Mouse (Mus musculus): Measurements from ENCODE around the gene Fam50a.

The Fam50a gene

GRCm38 (mm10) chrX:74312540-74313464 is at the start of gene Fam50a:
TSS of gene Fam50a (plus strand) at chrX:74313033.
- peak; percentile 86 for DNase-seq (ENCODE audit: low spot score)

GRCm38 (mm10) chrX:74269736-74270061 is 43.1 kb upstream of the Fam50a start:
- DNase-seq (ENCODE audit: low spot score), result no peak

- DNase-seq (ENCODE audit: low spot score), result peak; percentile 92
These were observed 42.6 kb upstream of the Fam50a start, which contains the start of gene Rpl10 for GRCm38 (mm10) chrX:74270062-74270901. TSS of gene Rpl10 (plus strand) at chrX:74270812.

- no peak for DNase-seq (ENCODE audit: low spot score)
These were observed 41.8 kb upstream of the Fam50a start for GRCm38 (mm10) chrX:74270902-74271551.

GRCm38 (mm10) chrX:74273422-74274322 is 39.2 kb upstream of the Fam50a start:
- DNase-seq (ENCODE audit: low spot score), result no peak

GRCm38 (mm10) chrX:74277916-74278315 is 34.9 kb upstream of the Fam50a start:
- no peak for DNase-seq (ENCODE audit: low spot score)

- DNase-seq (ENCODE audit: low spot score), result no peak
These were observed 31.6 kb upstream of the Fam50a start for GRCm38 (mm10) chrX:74281041-74281731.

GRCm38 (mm10) chrX:74281732-74282394 is 31.0 kb upstream of the Fam50a start, which contains the start of the genes Taz and Dnase1l1:
TSS of gene Taz (plus strand) at chrX:74281912.
TSS of gene Dnase1l1 (minus strand) at chrX:74282337.
- peak; percentile 82 for DNase-seq (ENCODE audit: low spot score)

- peak; percentile 87 for DNase-seq (ENCODE audit: low spot score)
These were observed 30.3 kb upstream of the Fam50a start for GRCm38 (mm10) chrX:74282395-74283091.

GRCm38 (mm10) chrX:74283092-74283437 is 29.8 kb upstream of the Fam50a start:
- no peak for DNase-seq (ENCODE audit: low spot score)

- DNase-seq (ENCODE audit: low spot score), result no peak
These were observed 19.4 kb upstream of the Fam50a start for GRCm38 (mm10) chrX:74293431-74293830.

- peak; percentile 93 for DNase-seq (ENCODE audit: low spot score)
These were observed 16.0 kb upstream of the Fam50a start, which contains the start of gene Atp6ap1 for GRCm38 (mm10) chrX:74296538-74297448. TSS of gene Atp6ap1 (plus strand) at chrX:74297097.

- no peak for DNase-seq (ENCODE audit: low spot score)
These were observed 14.5 kb upstream of the Fam50a start for GRCm38 (mm10) chrX:74298348-74298747.

- DNase-seq (ENCODE audit: low spot score), result no peak
These were observed 13.1 kb upstream of the Fam50a start for GRCm38 (mm10) chrX:74299721-74300120.

GRCm38 (mm10) chrX:74304867-74305700 is 7.7 kb upstream of the Fam50a start, which contains the start of gene Gdi1:
TSS of gene Gdi1 (plus strand) at chrX:74304998.
- peak; percentile 63 for DNase-seq (ENCODE audit: low spot score)

- DNase-seq (ENCODE audit: low spot score), result peak; percentile 64
These were observed 15.9 kb downstream of the Fam50a start, which contains the start of gene Plxna3 for GRCm38 (mm10) chrX:74328725-74329161. TSS of gene Plxna3 (plus strand) at chrX:74329066.

- no peak for DNase-seq (ENCODE audit: low spot score)
These were observed 16.4 kb downstream of the Fam50a start for GRCm38 (mm10) chrX:74329215-74329671.
